Mouse (Mus musculus) lung, embryonic 14.5 days (tissue): ENCODE results near the gene Pou6f1. TPM values are rescaled to one million over a fixed set of nuclear protein-coding genes. Genes with fewer than 3 reads are reported as not detected.
"Not testable (repeated sequence)": the region's sequence is repeated elsewhere in the genome, so short reads cannot be mapped to it uniquely, and the experiment has no call there.

Source experiments
- ATAC-seq: fragments of 200-750 bp; cut with Nextera tagmentation; 2 replicates; pipeline ENCODE4 v1.8.0; 2017; ENCODE audit warnings: mild to moderate bottlenecking, moderate TSS enrichment, moderate library complexity; ENCODE audit not compliant: insufficient read depth
- DNase-seq: peaks from one replicate; pipeline ENCODE4 v3.0.0-alpha.2; 2015
- H3K27ac ChIP-seq: fragments of 300-500 bp; sonication (generic); 2 replicates; pipeline ENCODE4 v1.5.1; 2014; ENCODE audit warnings: low read depth, mild to moderate bottlenecking, moderate library complexity
- H3K27me3 ChIP-seq: fragments of 300-500 bp; sonication (generic); 2 replicates; pipeline ENCODE4 v1.6.1; 2014; ENCODE audit warnings: low read length, control low read depth; ENCODE audit not compliant: insufficient read depth
- H3K36me3 ChIP-seq: fragments of 300-500 bp; sonication (generic); 2 replicates; pipeline ENCODE4 v1.6.1; 2014; ENCODE audit warnings: control low read depth; ENCODE audit not compliant: insufficient read depth
- H3K4me1 ChIP-seq: fragments of 300-500 bp; sonication (generic); 2 replicates; pipeline ENCODE4 v1.6.1; 2014; ENCODE audit warnings: antibody characterized with exemption, control low read depth; ENCODE audit not compliant: insufficient read depth
- H3K4me2 ChIP-seq: fragments of 300-500 bp; sonication (generic); 2 replicates; pipeline ENCODE4 v1.6.1; 2014; ENCODE audit warnings: mild to moderate bottlenecking
- H3K4me3 ChIP-seq: fragments of 300-500 bp; sonication (generic); 2 replicates; pipeline ENCODE4 v1.5.1; 2014; ENCODE audit warnings: low read depth, low read length
- H3K9ac ChIP-seq: fragments of 300-500 bp; sonication (generic); 2 replicates; pipeline ENCODE4 v1.6.1; 2014
- H3K9me3 ChIP-seq: fragments of 300-500 bp; sonication (generic); 2 replicates; pipeline ENCODE4 v1.6.1; 2016; ENCODE audit warnings: low read depth, low read length, control low read depth
- CTCF ChIP-seq: IDR thresholded peaks from 2 replicates; pipeline ENCODE4 v1.5.1; 2016; ENCODE audit warnings: antibody characterized with exemption, low read depth
- WGBS: fragments of 180-500 bp; shearing (Covaris S2); extraction: QIAGEN DNeasy Blood & Tissue Kit; methylation state at CpG from one replicate; pipeline ENCODE4 v1.1.7; 2014; 5-methylcytosine and 5-hydroxymethylcytosine counted together
- polyA plus RNA-seq: library from polyadenylated mRNA; unstranded; fragments of >200 nt; fragmentation: Nextera tagmentation; extraction: Ambion mirVana; gene quantifications from 2 replicates; pipeline ENCODE4 v1.2.1, GENCODE M21; 2014

Pou6f1 gene
- polyA plus RNA-seq, 1 experiment from 2014 or later: 7.6 TPM

DNA sequence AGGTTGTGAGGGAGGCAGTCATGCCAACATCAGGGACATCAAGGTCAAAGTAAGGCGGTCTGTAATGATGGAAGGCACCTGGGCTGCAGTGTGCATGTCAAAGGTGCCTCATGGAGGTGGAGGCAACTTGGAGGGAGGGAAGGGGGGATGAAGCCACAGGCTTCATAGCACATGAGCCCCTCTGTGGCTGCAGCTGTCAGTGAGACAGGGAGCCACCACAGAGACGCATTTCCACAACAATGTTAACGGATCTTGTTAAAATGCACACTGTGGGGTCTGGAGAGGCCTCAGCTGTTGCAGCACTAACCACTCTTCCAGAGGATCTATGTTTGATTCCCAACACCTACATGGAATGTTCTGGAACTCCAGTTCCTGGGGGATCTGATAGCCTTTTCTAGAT, 30.3 kb upstream of the Pou6f1 start:
- Histone ChIP-seq H3K9ac (no peak overlapping the region), H3K27ac (no peak overlapping the region), H3K9me3 (no peaks in the 10 kb centered on the region), H3K36me3 (no peaks in the 10 kb centered on the region), H3K4me1 (no peaks in the 10 kb centered on the region), H3K4me2 (no peak overlapping the region), H3K27me3 (peaks cover 10% of the 10 kb centered on the region), H3K4me3 (no peak overlapping the region)
- no peak for TF ChIP-seq CTCF
- ATAC-seq (no peak), DNase-seq (no peak)
- 65% methylated on average over 3 of the region's 3 CpGs for WGBS

- TF ChIP-seq CTCF: no peak
- peak; percentile 68 for DNase-seq
- Histone ChIP-seq H3K9ac (no peak overlapping the region), H3K36me3 (no peaks in the 10 kb centered on the region), H3K4me1 (no peaks in the 10 kb centered on the region), H3K4me2 (no peak overlapping the region), H3K4me3 (no peak overlapping the region), H3K27me3 (no peaks in the 10 kb centered on the region), H3K9me3 (no peaks in the 10 kb centered on the region), H3K27ac (no peak overlapping the region)
- 43% methylated on average over 7 of the region's 7 CpGs for WGBS
- no peak for ATAC-seq
Observed at GRCm38 (mm10) chr15:100628797-100629196, 29.0 kb upstream of the Pou6f1 start.

GRCm38 (mm10) chr15:100627774-100628370, 28.1 kb upstream of the Pou6f1 start:
- Histone ChIP-seq H3K4me2 (peak overlapping the region; percentile 8; the same call in 1 of the 2 replicates), H3K9ac (no peak overlapping the region), H3K36me3 (no peaks in the 10 kb centered on the region), H3K27ac (peak overlapping the region; percentile 21; the same call in 1 of the 2 replicates), H3K9me3 (no peaks in the 10 kb centered on the region), H3K4me3 (no peak overlapping the region), H3K4me1 (no peaks in the 10 kb centered on the region), H3K27me3 (no peaks in the 10 kb centered on the region)
- DNase-seq (peak; percentile 27), ATAC-seq (no peak)
- TF ChIP-seq CTCF: no peak
- 8% methylated on average over 11 of the region's 11 CpGs for WGBS

- Histone ChIP-seq H3K36me3 (no peaks in the 10 kb centered on the region), H3K4me3 (no peak overlapping the region), H3K27ac (no peak overlapping the region), H3K9me3 (no peaks in the 10 kb centered on the region), H3K27me3 (no peaks in the 10 kb centered on the region), H3K4me1 (no peaks in the 10 kb centered on the region), H3K9ac (no peak overlapping the region), H3K4me2 (no peak overlapping the region)
- ATAC-seq (no peak), DNase-seq (no peak)
- 23% methylated on average over 10 of the region's 10 CpGs for WGBS
- TF ChIP-seq CTCF: no peak
Observed at GRCm38 (mm10) chr15:100627287-100627686, 27.5 kb upstream of the Pou6f1 start.

GRCm38 (mm10) chr15:100624435-100624834, 24.7 kb upstream of the Pou6f1 start:
- no peak overlapping the region for H3K27ac ChIP-seq
- ATAC-seq (no peak), DNase-seq (no peak)
- no peaks in the 10 kb centered on the region for H3K9me3 ChIP-seq
- TF ChIP-seq CTCF: no peak
- no peak overlapping the region for H3K4me2 ChIP-seq
- peaks cover 14% of the 10 kb centered on the region for H3K36me3 ChIP-seq
- H3K27me3 ChIP-seq: no peaks in the 10 kb centered on the region
- H3K4me3 ChIP-seq: no peak overlapping the region
- H3K4me1 ChIP-seq: no peaks in the 10 kb centered on the region
- no peak overlapping the region for H3K9ac ChIP-seq
- 90% methylated on average over 3 of the region's 3 CpGs for WGBS

DNA sequence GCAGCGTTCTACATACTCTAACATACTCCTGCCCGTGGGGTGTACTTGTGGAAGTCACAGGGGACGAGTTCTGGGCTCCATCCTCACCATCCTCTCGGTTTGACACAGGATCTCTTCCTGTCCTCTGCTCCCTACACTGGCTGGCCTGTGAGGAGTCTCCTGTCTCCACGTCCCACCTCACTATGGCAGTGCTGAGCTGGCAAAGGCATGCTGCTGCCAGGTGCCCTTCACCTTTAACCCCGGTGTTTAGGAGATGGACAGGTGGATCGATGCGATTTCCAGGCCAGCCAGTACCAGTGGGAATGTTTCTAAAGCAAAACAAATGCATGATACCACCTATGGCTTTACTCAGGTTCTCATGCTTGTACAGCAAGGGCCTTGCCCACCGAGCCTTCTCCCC, 24.0 kb upstream of the Pou6f1 start:
- TF ChIP-seq CTCF: no peak
- Histone ChIP-seq H3K27ac (no peak overlapping the region), H3K9ac (no peak overlapping the region), H3K36me3 (peaks cover 21% of the 10 kb centered on the region), H3K27me3 (no peaks in the 10 kb centered on the region), H3K4me1 (no peaks in the 10 kb centered on the region), H3K4me2 (no peak overlapping the region), H3K9me3 (no peaks in the 10 kb centered on the region), H3K4me3 (no peak overlapping the region)
- ATAC-seq (no peak), DNase-seq (no peak)
- WGBS: 82% methylated on average over 9 of the region's 9 CpGs

DNA sequence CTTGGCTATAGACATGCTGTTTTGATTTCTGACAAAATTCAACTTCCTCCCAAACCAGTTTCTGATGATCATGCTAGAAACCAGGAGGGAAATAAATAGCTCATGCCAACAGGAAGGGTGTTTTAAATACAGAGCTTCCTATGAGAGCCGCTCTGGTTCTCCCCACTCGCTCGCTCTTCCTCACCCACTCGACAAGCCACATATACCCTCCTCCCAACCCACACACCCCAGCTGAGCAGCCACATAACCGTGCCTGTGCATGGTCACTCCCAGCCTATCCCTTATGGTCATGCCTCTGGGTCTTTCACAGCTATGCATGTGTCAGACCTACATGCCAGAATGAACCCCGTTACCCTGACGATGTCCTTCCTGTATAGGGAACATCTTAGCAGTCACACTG, 22.4 kb upstream of the Pou6f1 start:
- WGBS: 73% methylated on average over 7 of the region's 7 CpGs
- no peak for TF ChIP-seq CTCF
- Histone ChIP-seq H3K4me3 (no peak overlapping the region), H3K36me3 (peaks cover 37% of the 10 kb centered on the region), H3K27me3 (no peaks in the 10 kb centered on the region), H3K9me3 (no peaks in the 10 kb centered on the region), H3K9ac (no peak overlapping the region), H3K4me2 (no peak overlapping the region), H3K27ac (peak overlapping the region; percentile 65), H3K4me1 (no peaks in the 10 kb centered on the region)
- no peak for DNase-seq
- ATAC-seq: no peak

DNA sequence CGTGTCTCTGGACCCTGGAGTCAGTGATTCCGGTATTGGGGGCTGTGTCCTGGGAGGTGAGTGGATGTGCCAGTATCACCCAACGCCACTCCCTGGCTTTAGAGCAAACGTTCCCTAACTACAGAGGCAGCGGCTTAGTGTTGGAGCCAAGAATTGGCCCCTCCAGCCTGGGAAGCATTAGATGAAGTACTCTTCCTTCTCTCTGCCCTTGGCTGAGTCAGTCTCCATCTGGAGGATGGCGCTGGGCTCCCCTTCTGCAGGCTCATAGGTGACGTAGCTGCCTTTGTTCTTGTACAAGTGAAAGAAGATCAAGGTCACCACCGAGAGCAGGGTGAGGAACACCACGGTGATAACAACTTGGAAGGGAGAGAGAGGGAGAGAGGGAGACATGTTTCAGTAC, 21.9 kb upstream of the Pou6f1 start:
- WGBS: 59% methylated on average over 9 of the region's 9 CpGs
- Histone ChIP-seq H3K36me3 (peaks cover 37% of the 10 kb centered on the region), H3K27ac (0 out of 2 replicates have a peak overlapping the region, but pooled peaks have one; percentile 3)
- H3K4me1 ChIP-seq, H3K9me3 ChIP-seq, ATAC-seq, H3K27me3 ChIP-seq, H3K4me3 ChIP-seq, H3K9ac ChIP-seq, H3K4me2 ChIP-seq, DNase-seq: not testable (repeated sequence)
